Mouse (Mus musculus) embryonic facial prominence, embryonic 12.5 days (tissue): ENCODE data around the gene Cit. TPM values are rescaled to one million over a fixed set of nuclear protein-coding genes. Genes with fewer than 3 reads are reported as not detected.
A peak's percentile ranks its signal among the peaks of the same experiment; 100 is the strongest.
"Not testable (repeated sequence)": the region's sequence is repeated elsewhere in the genome, so short reads cannot be mapped to it uniquely, and the experiment has no call there.

ENCODE experiments used
- ATAC-seq: fragments of 200-750 bp; cut with Nextera tagmentation; 2 replicates; pipeline ENCODE4 v1.8.0; 2017; ENCODE audit not compliant: insufficient number of reproducible peaks, insufficient read depth, low FRiP score, low TSS enrichment
- H3K27ac ChIP-seq: fragments of 300-500 bp; sonication (generic); 2 replicates; pipeline ENCODE4 v1.5.1; 2016; ENCODE audit warnings: mild to moderate bottlenecking
- H3K27me3 ChIP-seq: fragments of 300-500 bp; sonication (generic); 2 replicates; pipeline ENCODE4 v1.6.1; 2016; ENCODE audit warnings: mild to moderate bottlenecking, moderate library complexity
- H3K36me3 ChIP-seq: fragments of 300-500 bp; sonication (generic); 2 replicates; pipeline ENCODE4 v1.6.1; 2016; ENCODE audit warnings: mild to moderate bottlenecking
- H3K4me1 ChIP-seq: fragments of 300-500 bp; sonication (generic); 2 replicates; pipeline ENCODE4 v1.6.1; 2016
- H3K4me2 ChIP-seq: fragments of 300-500 bp; sonication (generic); replicated peaks from 2 replicates; pipeline ENCODE4 v1.6.1; 2016; ENCODE audit warnings: mild to moderate bottlenecking, moderate library complexity
- H3K4me3 ChIP-seq: fragments of 300-500 bp; sonication (generic); 2 replicates; pipeline ENCODE4 v1.5.1; 2016; ENCODE audit warnings: mild to moderate bottlenecking
- H3K9ac ChIP-seq: fragments of 300-500 bp; sonication (generic); 2 replicates; pipeline ENCODE4 v1.6.1; 2016; ENCODE audit warnings: mild to moderate bottlenecking, moderate library complexity
- H3K9me3 ChIP-seq: fragments of 300-500 bp; sonication (generic); 2 replicates; pipeline ENCODE4 v1.6.1; 2016; ENCODE audit warnings: mild to moderate bottlenecking, moderate library complexity
- WGBS: fragments of 180-500 bp; shearing (Covaris S2); methylation state at CpG from one replicate; pipeline ENCODE4 v1.1.7; 2016; 5-methylcytosine and 5-hydroxymethylcytosine counted together
- polyA plus RNA-seq: library from polyadenylated mRNA; unstranded; fragments of >200 nt; fragmentation: Nextera tagmentation; extraction: Ambion mirVana; gene quantifications from 2 replicates; pipeline ENCODE4 v1.2.1, GENCODE M21; 2016

Cit gene
- polyA plus RNA-seq = 36.3 and 37.7 TPM in 2 replicates

DNA sequence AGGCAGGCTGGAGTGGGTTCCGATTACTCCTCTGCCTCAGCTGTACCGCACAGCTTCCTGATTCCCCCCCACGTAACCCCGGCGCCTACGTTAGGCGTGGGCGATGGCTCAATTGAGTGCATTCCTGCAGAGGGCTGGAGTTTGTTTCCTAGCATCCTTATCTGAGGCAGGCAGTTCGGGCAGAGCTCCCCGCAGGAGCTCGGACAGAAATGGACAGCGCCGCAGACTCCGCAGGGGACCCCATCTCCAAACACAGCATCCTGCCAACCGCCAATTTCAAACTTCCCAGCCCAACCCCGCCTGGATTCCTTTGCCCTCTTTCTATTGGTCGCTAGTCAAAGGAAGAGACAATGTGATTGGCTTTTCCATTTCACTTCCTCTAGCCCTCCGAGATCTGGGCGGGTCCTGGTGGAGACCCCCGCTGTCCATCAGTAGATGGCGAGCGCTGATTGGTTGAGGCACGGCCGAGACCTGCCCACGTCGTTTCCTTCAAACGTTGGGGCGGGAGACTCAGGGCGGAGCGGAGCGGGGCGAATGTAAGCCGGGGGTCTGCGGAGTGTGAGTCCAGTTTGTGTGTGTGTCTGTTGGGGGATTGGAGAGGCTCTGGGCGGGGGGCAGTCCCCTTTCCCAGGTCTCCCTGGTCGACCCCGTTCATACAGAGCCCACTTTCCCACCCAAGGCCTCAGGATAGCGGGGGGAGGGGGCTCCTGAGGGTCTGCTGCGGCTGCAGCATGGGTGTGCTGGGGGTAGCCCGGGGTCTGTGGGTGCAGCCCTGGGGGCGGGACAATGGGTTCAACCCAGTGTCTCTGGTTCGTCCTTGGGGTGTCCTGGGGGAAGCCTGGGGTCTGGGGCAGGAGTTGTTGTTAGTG is at the start of gene Cit:
Gene Cit (plus strand): TSS at position 513 of the 869 bp plus-strand sequence.
- Histone ChIP-seq H3K4me1 (peaks cover 20% of the 10 kb centered on the region), H3K36me3 (peaks cover 9% of the 10 kb centered on the region; the same call in 1 of the 2 replicates), H3K27me3 (no peaks in the 10 kb centered on the region), H3K4me3 (peak within 1 kb of the TSS; percentile 75), H3K9me3 (no peaks in the 10 kb centered on the region), H3K27ac (no peak within 1 kb of the TSS), H3K4me2 (peak within 1 kb of the TSS; percentile 89), H3K9ac (peak within 1 kb of the TSS; percentile 78)
- under 1% methylated on average over 42 of the region's 42 CpGs for WGBS
- ATAC-seq = peak; percentile 97

DNA sequence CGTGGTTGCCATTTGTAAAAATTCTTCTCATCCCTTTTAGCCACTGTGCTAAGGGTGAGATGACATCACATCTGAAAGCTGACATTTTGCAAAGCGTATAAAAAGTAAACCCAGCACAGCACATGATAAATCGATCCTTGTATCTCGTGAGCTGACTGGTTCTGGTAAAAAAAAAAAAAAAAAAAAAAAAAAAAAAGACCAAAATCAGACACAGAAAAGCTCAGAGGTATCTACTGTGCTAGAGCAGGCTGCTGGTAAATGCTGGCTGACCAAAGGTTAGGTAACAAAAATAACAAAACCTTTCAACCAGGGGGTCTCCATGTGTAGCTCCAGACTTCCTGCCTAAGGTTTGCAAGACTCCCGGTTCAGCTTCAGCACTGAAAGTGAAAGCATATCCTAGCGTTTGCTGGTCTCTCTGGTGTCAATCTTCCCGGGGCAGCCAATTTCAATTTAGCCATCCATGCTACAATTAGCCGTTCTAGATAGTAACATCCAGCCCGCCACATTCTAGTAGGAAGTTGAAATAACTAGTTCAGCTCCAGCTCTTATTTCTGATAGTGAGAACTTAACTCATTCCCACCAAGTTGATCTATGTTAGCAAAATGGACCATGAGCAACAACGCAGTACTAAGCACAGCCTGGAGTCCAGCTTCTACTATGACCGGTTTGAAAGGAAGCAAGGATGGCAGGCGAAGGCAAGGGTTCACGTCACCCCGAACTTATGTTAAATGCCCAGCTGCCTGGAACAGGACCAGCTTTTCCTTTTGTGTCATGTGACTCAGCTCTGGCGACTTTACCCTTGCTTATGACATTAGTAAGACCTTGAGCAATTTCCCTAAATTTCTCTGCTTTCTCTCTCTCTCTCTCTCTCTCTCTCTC is 45.8 kb upstream of the Cit start:
- 52% methylated on average over 15 of the region's 15 CpGs for WGBS
- Histone ChIP-seq H3K9ac (no peak overlapping the region), H3K4me2 (no peak overlapping the region), H3K36me3 (no peaks in the 10 kb centered on the region), H3K27me3 (no peaks in the 10 kb centered on the region), H3K9me3 (no peaks in the 10 kb centered on the region), H3K27ac (no peak overlapping the region), H3K4me3 (no peak overlapping the region), H3K4me1 (no peaks in the 10 kb centered on the region)
- ATAC-seq = no peak

GRCm38 (mm10) chr5:115799895-115800232 is 45.2 kb upstream of the Cit start:
- Histone ChIP-seq H3K4me1 (no peaks in the 10 kb centered on the region), H3K4me3 (no peak overlapping the region), H3K36me3 (no peaks in the 10 kb centered on the region), H3K27me3 (no peaks in the 10 kb centered on the region), H3K4me2 (no peak overlapping the region), H3K9me3 (no peaks in the 10 kb centered on the region), H3K9ac (no peak overlapping the region), H3K27ac (no peak overlapping the region)
- no peak for ATAC-seq
- WGBS = 40% methylated on average over 4 of the region's 4 CpGs

GRCm38 (mm10) chr5:115812262-115812661 is 32.8 kb upstream of the Cit start:
- Histone ChIP-seq H3K36me3 (no peaks in the 10 kb centered on the region), H3K9ac (no peak overlapping the region), H3K9me3 (no peaks in the 10 kb centered on the region), H3K27me3 (no peaks in the 10 kb centered on the region), H3K27ac (no peak overlapping the region), H3K4me2 (no peak overlapping the region), H3K4me1 (no peaks in the 10 kb centered on the region), H3K4me3 (no peak overlapping the region)
- 87% methylated on average over 3 of the region's 3 CpGs for WGBS
- ATAC-seq = no peak

- Histone ChIP-seq H3K4me3 (no peak overlapping the region), H3K9me3 (no peaks in the 10 kb centered on the region), H3K4me1 (no peaks in the 10 kb centered on the region), H3K4me2 (no peak overlapping the region), H3K27me3 (no peaks in the 10 kb centered on the region), H3K36me3 (no peaks in the 10 kb centered on the region), H3K9ac (no peak overlapping the region), H3K27ac (no peak overlapping the region)
- no peak for ATAC-seq
- WGBS = 75% methylated on average over 6 of the region's 6 CpGs
These were observed 28.1 kb upstream of the Cit start for GRCm38 (mm10) chr5:115817022-115817421.

DNA sequence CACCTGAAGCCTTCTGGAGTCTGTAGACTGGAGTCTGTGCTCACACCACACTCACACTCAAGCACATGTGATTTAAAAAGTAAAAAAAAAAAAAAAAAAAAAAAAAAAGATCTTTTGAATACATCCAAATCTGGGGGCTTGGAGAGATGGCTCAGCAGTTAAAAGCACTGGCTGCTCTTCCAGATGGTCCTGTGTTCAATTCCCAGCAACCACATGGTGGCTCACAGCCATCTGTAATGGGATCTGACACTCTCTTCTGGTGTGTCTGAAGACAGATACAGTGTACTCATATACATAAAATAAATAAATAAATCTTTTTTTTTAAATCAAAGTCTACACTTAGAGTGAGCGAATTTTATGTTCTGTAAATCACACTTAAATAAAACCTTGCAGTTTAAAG is 27.4 kb upstream of the Cit start:
- 86% methylated on average over 1 of the region's 1 CpGs for WGBS
- ATAC-seq, H3K27ac ChIP-seq, H3K4me1 ChIP-seq, H3K9ac ChIP-seq, H3K27me3 ChIP-seq, H3K36me3 ChIP-seq, H3K4me3 ChIP-seq, H3K9me3 ChIP-seq, H3K4me2 ChIP-seq: not testable (repeated sequence)

DNA sequence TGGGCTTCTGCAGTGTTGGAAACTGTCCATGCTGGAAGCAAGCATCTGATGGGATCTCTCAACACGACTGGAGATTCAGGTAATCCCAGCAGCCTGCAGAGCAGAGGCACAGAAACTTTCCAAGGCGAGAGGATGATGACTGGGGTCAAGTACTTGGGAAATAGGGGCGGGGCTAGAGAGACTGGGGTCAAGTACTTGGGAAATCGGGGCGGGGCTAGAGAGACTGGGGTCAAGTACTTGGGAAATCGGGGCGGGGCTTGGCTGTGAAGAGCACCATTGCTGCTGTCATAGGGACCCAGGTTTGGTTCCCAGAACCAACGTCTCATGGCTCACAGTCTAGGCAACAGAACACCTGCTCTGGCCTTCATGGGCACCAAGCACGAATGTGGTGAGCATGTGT is 25.1 kb upstream of the Cit start:
- Histone ChIP-seq H3K9me3 (no peaks in the 10 kb centered on the region), H3K27ac (no peak overlapping the region), H3K4me1 (no peaks in the 10 kb centered on the region), H3K4me2 (no peak overlapping the region), H3K9ac (no peak overlapping the region), H3K4me3 (no peak overlapping the region), H3K27me3 (no peaks in the 10 kb centered on the region), H3K36me3 (no peaks in the 10 kb centered on the region)
- 69% methylated on average over 9 of the region's 9 CpGs for WGBS
- no peak for ATAC-seq

- Histone ChIP-seq H3K27ac (no peak overlapping the region), H3K4me2 (no peak overlapping the region), H3K27me3 (no peaks in the 10 kb centered on the region), H3K9me3 (no peaks in the 10 kb centered on the region), H3K36me3 (no peaks in the 10 kb centered on the region), H3K4me1 (no peaks in the 10 kb centered on the region), H3K4me3 (no peak overlapping the region), H3K9ac (no peak overlapping the region)
- ATAC-seq = no peak
- WGBS = 89% methylated on average over 12 of the region's 12 CpGs
These were observed 23.9 kb upstream of the Cit start for GRCm38 (mm10) chr5:115821200-115821599.

- Histone ChIP-seq H3K27me3 (no peaks in the 10 kb centered on the region), H3K4me1 (no peaks in the 10 kb centered on the region), H3K27ac (no peak overlapping the region), H3K4me3 (no peak overlapping the region), H3K9ac (no peak overlapping the region), H3K4me2 (no peak overlapping the region), H3K9me3 (no peaks in the 10 kb centered on the region), H3K36me3 (no peaks in the 10 kb centered on the region)
- 85% methylated on average over 7 of the region's 7 CpGs for WGBS
- no peak for ATAC-seq
These were observed 23.2 kb upstream of the Cit start for GRCm38 (mm10) chr5:115821910-115822309.

DNA sequence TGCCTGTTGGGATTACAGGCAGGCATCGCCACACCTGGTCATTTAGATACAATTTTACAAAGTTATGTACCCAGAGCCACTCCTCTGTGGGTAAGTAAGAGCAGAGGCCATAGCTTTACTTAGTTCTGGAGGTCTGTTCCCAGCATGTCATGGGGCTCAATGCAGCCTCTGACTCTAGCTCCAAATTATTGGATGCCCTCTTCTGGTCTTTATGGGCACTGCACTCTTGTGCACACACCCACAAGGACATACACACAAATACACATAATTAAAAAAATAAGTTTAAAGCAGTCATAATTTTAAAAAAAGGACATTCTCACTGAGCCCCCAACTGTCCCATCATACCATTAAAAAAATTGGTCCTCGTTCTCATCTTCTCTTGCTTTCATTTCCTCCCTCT is 12.3 kb upstream of the Cit start:
- Histone ChIP-seq H3K4me1 (no peaks in the 10 kb centered on the region), H3K4me3 (no peak overlapping the region), H3K4me2 (no peak overlapping the region), H3K9me3 (no peaks in the 10 kb centered on the region), H3K36me3 (no peaks in the 10 kb centered on the region), H3K9ac (no peak overlapping the region), H3K27me3 (no peaks in the 10 kb centered on the region), H3K27ac (no peak overlapping the region)
- no peak for ATAC-seq
- WGBS = 95% methylated on average over 2 of the region's 2 CpGs

- ATAC-seq, H3K4me3 ChIP-seq, H3K4me1 ChIP-seq, H3K4me2 ChIP-seq, H3K27ac ChIP-seq, H3K36me3 ChIP-seq, H3K9ac ChIP-seq, H3K9me3 ChIP-seq, H3K27me3 ChIP-seq: not testable (repeated sequence)
These were observed 11.3 kb upstream of the Cit start for GRCm38 (mm10) chr5:115833806-115834205.

DNA sequence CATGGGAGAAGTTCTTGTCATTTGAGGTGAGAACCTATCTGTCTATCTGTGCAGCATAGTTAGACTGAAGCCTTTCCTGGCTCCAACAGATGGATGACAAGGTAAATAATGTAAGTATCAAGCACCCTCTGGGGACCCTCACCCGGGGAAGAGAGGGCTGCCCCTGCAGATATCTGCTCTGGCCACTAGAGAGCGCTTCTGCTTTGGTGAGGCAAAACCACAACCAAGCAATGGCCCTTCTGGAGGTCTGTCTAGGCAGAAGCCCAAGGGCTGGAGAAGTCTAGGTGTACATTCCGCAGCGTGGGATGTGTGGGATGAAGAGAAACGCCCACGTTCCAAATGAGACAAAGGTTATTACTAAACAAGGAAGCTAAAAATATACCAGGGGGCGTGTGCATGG is 9.8 kb upstream of the Cit start:
- no peak overlapping the region for H3K4me3 ChIP-seq
- H3K9ac ChIP-seq = no peak overlapping the region
- no peaks in the 10 kb centered on the region for H3K9me3 ChIP-seq
- no peak for ATAC-seq
- WGBS = 64% methylated on average over 7 of the region's 7 CpGs
- no peaks in the 10 kb centered on the region for H3K27me3 ChIP-seq
- H3K27ac ChIP-seq = no peak overlapping the region
- no peaks in the 10 kb centered on the region for H3K4me1 ChIP-seq
- H3K4me2 ChIP-seq = no peak overlapping the region
- H3K36me3 ChIP-seq = no peaks in the 10 kb centered on the region
